Mouse (Mus musculus): ENCODE measurements around the gene Ston2.

GRCm38 (mm10) chr12:91818726-91819125, 30.5 kb upstream of the Ston2 start:
- TF ChIP-seq POLR2A (IDR thresholded peaks at IDR 0.05; ENCODE audit: extremely low read depth, insufficient read depth, low read length) (no peak), CTCF (IDR thresholded peaks at IDR 0.05; ENCODE audit: extremely low read depth, insufficient read depth, low read length) (no peak)

All from cortical plate, adult 2 months (tissue).